Mouse (Mus musculus): ENCODE measurements around the gene Hormad2.

Hormad2 gene

GRCm38 (mm10) chr11:4446195-4446868, 5.4 kb upstream of the Hormad2 start:
- no peak for DNase-seq (ENCODE audit: low read depth, low spot score)

DNA sequence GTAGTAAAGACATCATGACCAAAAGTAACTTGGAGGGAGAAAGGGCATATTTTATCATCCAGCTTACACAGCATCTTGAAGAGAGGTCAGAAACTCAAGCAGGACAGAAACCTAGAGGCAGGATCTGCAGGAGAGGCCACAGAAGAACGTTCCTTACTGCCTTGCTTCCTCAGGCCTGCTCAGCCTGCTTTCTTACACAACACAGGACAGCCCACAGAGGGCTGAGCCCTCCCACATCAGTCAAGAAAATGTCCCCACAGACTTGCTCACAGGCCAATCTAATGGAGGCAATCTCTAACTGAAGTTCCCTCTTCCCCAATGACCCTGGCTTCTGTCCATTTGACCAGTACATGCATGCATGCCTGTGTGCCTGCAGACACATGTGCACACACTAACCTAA, 1.4 kb upstream of the Hormad2 start:
- no peak for DNase-seq (ENCODE audit: low read depth, low spot score)

- no peak for DNase-seq (ENCODE audit: low read depth, low spot score)
Measured at GRCm38 (mm10) chr11:4438211-4438610, 2.7 kb downstream of the Hormad2 start.

- no peak for DNase-seq (ENCODE audit: low read depth, low spot score)
Measured at GRCm38 (mm10) chr11:4437318-4437717, 3.6 kb downstream of the Hormad2 start.

GRCm38 (mm10) chr11:4436631-4437030, 4.3 kb downstream of the Hormad2 start:
- DNase-seq (ENCODE audit: low read depth, low spot score): peak; percentile 56

GRCm38 (mm10) chr11:4434461-4434860, 6.4 kb downstream of the Hormad2 start:
- DNase-seq (ENCODE audit: low read depth, low spot score): no peak

- DNase-seq (ENCODE audit: low read depth, low spot score): peak; percentile 85
Measured at GRCm38 (mm10) chr11:4423818-4424217, 17.1 kb downstream of the Hormad2 start.

DNA sequence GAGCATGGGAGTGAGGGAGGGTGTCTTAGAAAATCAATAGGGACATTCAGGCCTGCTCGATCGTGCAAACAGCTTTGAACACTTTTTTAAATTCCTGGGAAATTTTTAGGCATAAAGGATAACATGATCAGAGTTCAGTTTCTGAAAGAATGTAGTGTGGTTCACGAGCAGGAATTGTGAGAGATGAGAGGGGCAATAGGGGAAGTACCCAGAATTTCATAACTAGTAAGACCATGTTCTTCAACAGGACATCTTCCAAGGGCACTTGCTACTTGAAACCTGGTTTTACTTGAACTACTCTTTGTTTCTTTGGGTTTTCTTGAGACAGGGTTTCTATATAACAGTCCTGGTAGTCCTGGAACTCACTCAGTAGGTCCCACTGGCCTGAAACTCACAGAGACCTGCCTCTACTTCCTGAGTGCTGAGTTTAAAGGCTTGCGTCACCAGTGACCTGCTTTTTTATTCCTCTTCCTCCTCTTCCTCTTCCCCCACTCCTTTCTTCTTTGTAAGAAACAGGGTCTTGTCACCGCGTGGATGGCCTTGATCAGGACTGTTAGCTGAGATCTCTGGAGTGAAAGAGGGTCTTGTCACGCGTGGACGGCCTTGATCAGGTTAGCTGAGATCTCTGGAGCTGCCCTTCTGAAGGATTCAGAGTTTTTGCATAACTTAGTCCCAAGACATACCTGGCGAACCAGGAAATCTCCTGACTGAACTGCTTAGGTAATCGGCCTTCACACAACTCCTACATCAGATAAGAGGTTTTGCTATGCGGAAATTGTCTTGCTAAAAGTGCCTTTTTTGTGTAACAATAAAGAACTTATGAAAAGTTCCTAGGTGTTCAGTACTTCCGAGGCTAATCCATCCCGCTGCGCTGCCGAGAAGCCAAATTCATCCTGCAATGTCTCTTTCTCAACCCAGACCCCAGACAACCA, 18.1 kb downstream of the Hormad2 start:
- peak; percentile 59 for DNase-seq (ENCODE audit: low read depth, low spot score)

GRCm38 (mm10) chr11:4421933-4422488, 18.9 kb downstream of the Hormad2 start:
- peak; percentile 59 for DNase-seq (ENCODE audit: low read depth, low spot score)

- DNase-seq (ENCODE audit: low read depth, low spot score): no peak
Measured at GRCm38 (mm10) chr11:4417986-4418385, 22.9 kb downstream of the Hormad2 start.

- peak; percentile 19 for DNase-seq (ENCODE audit: low read depth, low spot score)
Measured at GRCm38 (mm10) chr11:4412294-4412693, 28.6 kb downstream of the Hormad2 start.

DNA sequence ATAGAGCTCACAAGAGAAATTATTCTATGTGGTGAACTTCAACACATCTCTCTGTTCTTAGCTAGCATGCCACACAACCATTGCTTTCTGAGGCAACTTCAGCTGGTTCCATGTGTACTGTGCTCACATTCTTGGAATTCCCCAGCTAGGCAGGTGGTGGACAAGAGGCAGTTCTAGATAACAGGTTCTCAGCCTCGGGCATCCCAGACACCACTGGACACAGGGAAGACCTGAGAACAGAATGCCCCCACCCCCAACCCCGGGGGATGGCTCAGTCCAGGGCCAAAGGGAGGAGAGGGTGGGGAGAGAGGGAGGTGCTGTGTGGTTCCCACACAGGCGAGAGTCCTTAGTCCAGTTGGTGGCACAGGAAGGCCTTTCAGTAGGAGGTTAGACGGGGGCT, 36.6 kb downstream of the Hormad2 start:
- DNase-seq (ENCODE audit: low read depth, low spot score): no peak

DNA sequence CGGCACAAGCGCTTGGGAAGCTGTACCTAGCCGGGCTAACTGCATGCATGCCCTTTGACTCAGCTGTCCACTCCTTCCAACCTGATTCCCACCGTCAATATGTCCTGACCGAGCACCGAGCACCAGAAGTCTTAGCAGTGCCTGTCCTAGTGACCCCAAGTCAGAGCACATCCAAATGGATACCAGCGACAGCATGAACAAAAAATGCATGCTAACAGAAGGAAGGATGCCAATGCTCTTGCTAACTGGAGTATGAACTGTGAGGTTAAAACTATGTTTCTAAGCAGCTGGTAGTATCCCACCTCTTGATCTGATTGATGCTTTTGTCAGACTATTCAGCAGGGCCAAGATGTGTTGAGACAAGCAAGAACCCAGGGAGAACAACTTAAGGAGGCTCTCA, 37.5 kb downstream of the Hormad2 start:
- no peak for DNase-seq (ENCODE audit: low read depth, low spot score)

DNA sequence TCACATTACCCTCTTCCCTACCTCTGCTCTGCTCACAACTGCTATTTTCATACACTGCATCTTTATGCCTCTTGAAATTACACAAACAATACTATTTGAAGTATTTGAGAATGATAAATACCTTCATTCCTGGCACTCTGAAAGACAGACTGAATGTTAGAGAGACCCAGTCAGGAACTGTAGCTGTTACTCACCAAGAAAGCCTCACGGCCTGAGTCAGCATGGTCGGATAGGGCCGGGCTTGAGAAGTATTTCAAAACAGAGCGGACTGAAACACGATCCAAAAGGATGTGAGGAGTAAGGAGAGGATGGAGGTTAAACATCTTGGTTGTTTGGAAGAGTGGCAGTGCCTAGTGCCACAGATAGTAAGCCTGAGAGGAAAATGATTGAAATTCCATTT, 39.7 kb downstream of the Hormad2 start:
- DNase-seq (ENCODE audit: low read depth, low spot score): no peak

DNA sequence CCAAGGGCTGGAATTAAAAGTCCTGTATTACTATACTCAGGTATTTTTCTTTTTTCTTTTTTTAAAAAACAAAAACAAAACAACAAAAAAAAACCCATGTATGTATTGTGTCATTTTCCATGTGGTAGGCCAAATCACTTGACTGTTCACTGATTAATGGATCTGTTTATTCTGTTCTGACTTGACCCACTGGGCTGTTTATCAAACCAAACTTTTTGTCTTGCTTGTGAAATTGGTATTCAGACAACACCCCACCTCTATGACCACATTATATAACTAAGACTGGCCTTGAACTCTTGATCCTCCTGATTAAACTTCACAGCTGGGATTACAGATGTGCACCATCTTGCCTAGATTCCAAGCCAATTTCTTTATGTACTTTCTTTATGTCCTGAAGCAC, 46.7 kb downstream of the Hormad2 start:
- DNase-seq (ENCODE audit: low read depth, low spot score): no peak

- no peak for DNase-seq (ENCODE audit: low read depth, low spot score)
Measured at GRCm38 (mm10) chr11:4388018-4388417, 52.9 kb downstream of the Hormad2 start.

- no peak for DNase-seq (ENCODE audit: low read depth, low spot score)
Measured at GRCm38 (mm10) chr11:4382321-4382720, 58.6 kb downstream of the Hormad2 start.

DNA sequence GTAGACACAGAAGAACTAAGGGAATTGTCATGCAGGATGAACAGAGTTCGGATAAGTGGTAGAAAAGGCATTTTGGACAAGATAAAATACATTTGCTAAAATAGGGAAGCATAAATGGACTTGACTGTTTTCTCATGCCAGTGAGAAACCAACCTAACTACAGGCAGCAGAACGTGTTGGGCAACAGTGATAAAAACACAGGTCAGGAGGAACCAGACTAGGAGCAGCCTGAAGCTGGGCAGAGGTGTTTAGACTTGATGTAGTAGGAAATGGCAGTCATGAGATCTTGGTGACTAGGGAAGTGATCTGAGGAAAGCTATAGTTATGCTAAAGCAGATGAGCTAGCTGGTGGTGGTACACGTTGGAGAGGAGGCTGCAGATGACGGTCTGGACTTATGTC, 61.0 kb downstream of the Hormad2 start:
- no peak for DNase-seq (ENCODE audit: low read depth, low spot score)

GRCm38 (mm10) chr11:4366389-4366788, 74.5 kb downstream of the Hormad2 start:
- no peak for DNase-seq (ENCODE audit: low read depth, low spot score)

DNA sequence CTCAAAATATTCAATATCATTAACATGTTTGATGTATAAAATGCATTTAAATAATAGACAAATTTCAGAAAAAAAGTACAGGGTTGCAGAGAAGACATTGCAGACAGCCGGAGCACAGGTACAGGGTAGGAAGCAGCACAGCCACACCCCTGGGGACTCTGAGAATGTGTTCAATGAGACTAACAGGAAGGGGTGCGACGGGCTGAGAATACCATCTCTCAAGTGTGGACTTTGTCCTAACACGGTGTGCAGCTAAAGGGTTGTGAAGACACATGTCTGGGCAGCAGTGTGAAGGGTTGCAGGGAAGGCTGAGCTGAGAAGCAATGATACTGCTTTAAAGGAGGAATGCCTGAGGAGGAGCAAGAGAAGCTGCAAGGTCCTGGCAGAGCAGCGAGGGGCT, 85.5 kb downstream of the Hormad2 start:
- no peak for DNase-seq (ENCODE audit: low read depth, low spot score)

DNA sequence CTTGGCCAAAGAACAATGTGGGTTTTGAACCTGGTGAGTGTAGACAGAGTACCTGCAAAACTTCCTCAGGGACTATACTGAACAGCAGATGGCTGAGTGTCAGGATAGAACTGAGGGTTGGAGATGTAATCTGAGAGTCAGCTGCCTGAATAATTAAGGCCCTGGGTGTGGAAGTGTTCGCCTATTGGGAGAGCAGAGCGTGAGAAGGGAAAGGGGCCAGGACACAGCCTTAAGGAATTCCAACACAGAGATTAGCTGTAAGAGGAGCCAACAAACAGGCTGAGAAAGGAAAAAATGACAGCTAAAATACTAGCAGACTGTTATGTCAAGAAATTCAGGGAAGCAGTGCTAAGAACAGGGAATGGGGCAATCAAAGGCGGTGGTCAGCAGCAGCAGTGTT, 88.3 kb downstream of the Hormad2 start:
- DNase-seq (ENCODE audit: low read depth, low spot score): no peak

GRCm38 (mm10) chr11:4343926-4344325, 97.0 kb downstream of the Hormad2 start:
- DNase-seq (ENCODE audit: low read depth, low spot score): peak; percentile 49

DNA sequence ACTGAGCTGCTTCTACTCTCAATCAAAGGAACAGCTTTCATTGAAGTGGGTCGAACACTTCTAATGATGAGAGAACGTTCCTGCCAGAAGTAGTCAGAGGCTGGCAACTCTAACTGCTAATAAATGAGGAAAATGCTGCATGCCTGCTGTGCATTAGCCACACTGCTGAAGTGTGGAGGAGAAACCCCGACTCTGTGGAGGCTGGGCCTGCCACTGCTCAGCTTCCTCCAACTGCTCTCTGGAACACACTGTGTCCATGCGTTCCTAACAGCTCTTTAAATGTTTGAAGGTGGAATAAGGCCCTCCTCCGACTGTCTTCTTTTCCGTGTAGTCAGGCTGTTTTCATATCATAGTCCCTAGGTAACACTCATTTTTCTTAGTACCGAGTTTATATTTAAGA, 98.9 kb downstream of the Hormad2 start:
- DNase-seq (ENCODE audit: low read depth, low spot score): no peak

Data from CD4-positive helper T cell, adult 2 months (primary cell).